Mouse (Mus musculus) midbrain, embryonic 16.5 days (tissue): ENCODE measurements around the gene Lrp1. TPM values are rescaled to one million over a fixed set of nuclear protein-coding genes. Genes with fewer than 3 reads are reported as not detected.

Source experiments
- ATAC-seq: fragments of 200-750 bp; cut with Nextera tagmentation; 2 replicates; pipeline ENCODE4 v1.8.0; 2017; ENCODE audit warnings: moderate TSS enrichment
- H3K27ac ChIP-seq: fragments of 300-500 bp; sonication (generic); 2 replicates; pipeline ENCODE4 v1.5.1; 2014; ENCODE audit warnings: mild to moderate bottlenecking, low read length, mixed read lengths
- H3K27me3 ChIP-seq: fragments of 300-500 bp; sonication (generic); 2 replicates; pipeline ENCODE4 v1.6.1; 2014; ENCODE audit warnings: low read depth, low read length, mixed read lengths; ENCODE audit not compliant: control insufficient read depth, insufficient read depth
- H3K36me3 ChIP-seq: fragments of 300-500 bp; sonication (generic); 2 replicates; pipeline ENCODE4 v1.6.1; 2014; ENCODE audit warnings: mild to moderate bottlenecking, low read length, moderate library complexity, mixed read lengths; ENCODE audit not compliant: control insufficient read depth, insufficient read depth
- H3K4me1 ChIP-seq: fragments of 300-500 bp; sonication (generic); 2 replicates; pipeline ENCODE4 v1.6.1; 2014; ENCODE audit warnings: mild to moderate bottlenecking, low read length, mixed read lengths; ENCODE audit not compliant: control insufficient read depth, insufficient read depth
- H3K4me2 ChIP-seq: fragments of 300-500 bp; sonication (generic); 2 replicates; pipeline ENCODE4 v1.6.1; 2014; ENCODE audit warnings: mild to moderate bottlenecking, low read length, mixed read lengths
- H3K4me3 ChIP-seq: fragments of 300-500 bp; sonication (generic); 2 replicates; pipeline ENCODE4 v1.5.1; 2014; ENCODE audit warnings: low read depth, mild to moderate bottlenecking, low read length, moderate library complexity, mixed read lengths
- H3K9ac ChIP-seq: fragments of 300-500 bp; sonication (generic); 2 replicates; pipeline ENCODE4 v1.6.1; 2014; ENCODE audit warnings: low read depth, low read length, mixed read lengths
- H3K9me3 ChIP-seq: fragments of 300-500 bp; sonication (generic); replicated peaks from 2 replicates; pipeline ENCODE4 v1.6.1; 2014; ENCODE audit warnings: mild to moderate bottlenecking, low read length, mixed read lengths; ENCODE audit not compliant: control insufficient read depth, poor library complexity, severe bottlenecking
- WGBS: fragments of 180-500 bp; shearing (Covaris S2); extraction: QIAGEN DNeasy Blood & Tissue Kit; methylation state at CpG from one replicate; pipeline ENCODE4 v1.1.7; 2014; 5-methylcytosine and 5-hydroxymethylcytosine counted together
- polyA plus RNA-seq: library from polyadenylated mRNA; unstranded; fragments of >200 nt; fragmentation: Nextera tagmentation; extraction: Ambion mirVana; gene quantifications from 2 replicates; pipeline ENCODE4 v1.2.1, GENCODE M21; 2015

Lrp1 gene
- polyA plus RNA-seq, 1 experiment from 2014 or later = 110 TPM

DNA sequence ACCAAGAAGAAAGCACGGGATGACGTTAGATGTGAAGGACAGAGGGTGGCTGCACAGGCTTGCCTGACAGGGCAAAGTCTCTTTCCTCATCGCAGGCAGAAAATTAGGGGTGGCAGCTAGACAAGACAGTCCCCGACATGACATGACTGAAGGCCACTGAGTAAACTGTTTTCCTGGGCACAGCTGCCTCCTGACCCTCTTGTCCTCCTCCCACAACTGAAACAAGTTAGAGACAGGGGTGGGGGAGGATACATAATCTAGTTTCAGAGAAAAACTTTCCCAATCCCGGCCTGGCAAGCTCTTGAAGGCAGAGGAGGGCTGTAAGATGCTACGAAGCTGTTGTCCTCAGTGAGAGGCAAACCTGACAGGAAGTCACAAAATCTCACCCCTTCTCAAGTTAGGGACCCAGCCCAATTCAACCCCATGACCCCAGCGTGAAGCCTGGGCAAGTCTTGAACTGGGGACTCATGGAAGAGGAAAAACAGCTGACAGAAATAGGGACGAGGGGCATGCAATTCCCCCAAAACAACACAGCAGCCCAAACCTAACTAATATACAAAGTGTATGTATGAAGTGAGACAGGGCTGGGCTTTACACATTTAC is 1.7 kb downstream of the Lrp1 start:
- WGBS = 14% methylated on average over 8 of the region's 8 CpGs
- ATAC-seq = no peak
- Histone ChIP-seq H3K4me2 (peak overlapping the region; percentile 96), H3K4me1 (peaks cover 52% of the 10 kb centered on the region), H3K9ac (peak overlapping the region; percentile 89), H3K27me3 (no peaks in the 10 kb centered on the region), H3K27ac (no peak overlapping the region; the same call in 1 of the 2 replicates), H3K36me3 (no peaks in the 10 kb centered on the region; the same call in 1 of the 2 replicates), H3K9me3 (no peaks in the 10 kb centered on the region), H3K4me3 (peak overlapping the region; percentile 68)

GRCm38 (mm10) chr10:127618173-127618572 is 2.8 kb downstream of the Lrp1 start:
- H3K4me2 ChIP-seq = peak overlapping the region; percentile 96
- 53% methylated on average over 6 of the region's 6 CpGs for WGBS
- no peak overlapping the region for H3K27ac ChIP-seq
- H3K4me1 ChIP-seq = peaks cover 52% of the 10 kb centered on the region
- no peaks in the 10 kb centered on the region for H3K27me3 ChIP-seq
- H3K36me3 ChIP-seq = no peaks in the 10 kb centered on the region; the same call in 1 of the 2 replicates
- no peak for ATAC-seq
- no peaks in the 10 kb centered on the region for H3K9me3 ChIP-seq
- peak overlapping the region; percentile 89; the same call in 1 of the 2 replicates for H3K9ac ChIP-seq
- peak overlapping the region; percentile 68; the same call in 1 of the 2 replicates for H3K4me3 ChIP-seq

GRCm38 (mm10) chr10:127617294-127617693 is 3.7 kb downstream of the Lrp1 start:
- H3K27me3 ChIP-seq = no peaks in the 10 kb centered on the region
- ATAC-seq = no peak
- no peak overlapping the region for H3K27ac ChIP-seq
- no peak overlapping the region for H3K4me3 ChIP-seq
- peak overlapping the region; percentile 96 for H3K4me2 ChIP-seq
- 80% methylated on average over 4 of the region's 4 CpGs for WGBS
- no peaks in the 10 kb centered on the region for H3K9me3 ChIP-seq
- H3K9ac ChIP-seq = no peak overlapping the region; the same call in 1 of the 2 replicates
- peaks cover 52% of the 10 kb centered on the region for H3K4me1 ChIP-seq
- H3K36me3 ChIP-seq = peaks cover 4% of the 10 kb centered on the region

DNA sequence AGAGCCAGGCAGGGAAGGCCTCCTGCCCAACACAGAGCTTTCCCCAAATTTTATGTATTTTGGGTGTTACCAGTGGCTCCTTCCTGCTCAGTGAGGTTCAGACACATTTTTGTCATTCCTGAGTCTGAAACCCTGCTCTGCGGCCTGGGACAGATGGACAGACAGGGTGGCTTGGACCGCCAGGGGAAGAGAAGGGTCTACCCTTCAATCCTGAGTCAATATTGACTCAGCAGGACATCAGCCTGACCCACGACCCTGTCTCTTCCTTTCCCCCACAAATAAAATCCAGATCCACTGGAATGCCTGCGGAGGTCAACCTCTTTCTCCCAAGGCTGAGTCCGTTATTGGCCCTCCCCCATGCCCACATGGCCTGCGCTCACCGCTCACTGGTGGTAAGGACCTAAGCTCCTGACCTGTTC is 4.7 kb downstream of the Lrp1 start:
- Histone ChIP-seq H3K27ac (no peak overlapping the region; the same call in 1 of the 2 replicates), H3K4me2 (no peak overlapping the region), H3K9ac (0 out of 2 replicates have a peak overlapping the region, but pooled peaks have one; percentile 3), H3K4me3 (no peak overlapping the region), H3K9me3 (no peaks in the 10 kb centered on the region), H3K36me3 (peaks cover 14% of the 10 kb centered on the region), H3K4me1 (peaks cover 50% of the 10 kb centered on the region), H3K27me3 (no peaks in the 10 kb centered on the region)
- whole genome bisulfite sequencing = 53% methylated on average over 7 of the region's 7 CpGs
- no peak for ATAC-seq

- Histone ChIP-seq H3K27ac (no peak overlapping the region; the same call in 1 of the 2 replicates), H3K9me3 (no peaks in the 10 kb centered on the region), H3K36me3 (peaks cover 15% of the 10 kb centered on the region), H3K4me1 (peaks cover 50% of the 10 kb centered on the region), H3K9ac (no peak overlapping the region), H3K4me3 (no peak overlapping the region), H3K27me3 (no peaks in the 10 kb centered on the region), H3K4me2 (no peak overlapping the region)
- 58% methylated on average over 3 of the region's 3 CpGs for WGBS
- ATAC-seq = no peak
Measured at GRCm38 (mm10) chr10:127615591-127615990, 5.4 kb downstream of the Lrp1 start.

GRCm38 (mm10) chr10:127615034-127615374 is 5.9 kb downstream of the Lrp1 start:
- Histone ChIP-seq H3K4me2 (no peak overlapping the region), H3K9ac (no peak overlapping the region), H3K36me3 (peaks cover 18% of the 10 kb centered on the region), H3K27me3 (no peaks in the 10 kb centered on the region), H3K4me3 (no peak overlapping the region), H3K4me1 (peaks cover 50% of the 10 kb centered on the region), H3K9me3 (no peaks in the 10 kb centered on the region), H3K27ac (peak overlapping the region; percentile 31; the same call in 1 of the 2 replicates)
- ATAC-seq = no peak
- 43% methylated on average over 2 of the region's 2 CpGs for WGBS

DNA sequence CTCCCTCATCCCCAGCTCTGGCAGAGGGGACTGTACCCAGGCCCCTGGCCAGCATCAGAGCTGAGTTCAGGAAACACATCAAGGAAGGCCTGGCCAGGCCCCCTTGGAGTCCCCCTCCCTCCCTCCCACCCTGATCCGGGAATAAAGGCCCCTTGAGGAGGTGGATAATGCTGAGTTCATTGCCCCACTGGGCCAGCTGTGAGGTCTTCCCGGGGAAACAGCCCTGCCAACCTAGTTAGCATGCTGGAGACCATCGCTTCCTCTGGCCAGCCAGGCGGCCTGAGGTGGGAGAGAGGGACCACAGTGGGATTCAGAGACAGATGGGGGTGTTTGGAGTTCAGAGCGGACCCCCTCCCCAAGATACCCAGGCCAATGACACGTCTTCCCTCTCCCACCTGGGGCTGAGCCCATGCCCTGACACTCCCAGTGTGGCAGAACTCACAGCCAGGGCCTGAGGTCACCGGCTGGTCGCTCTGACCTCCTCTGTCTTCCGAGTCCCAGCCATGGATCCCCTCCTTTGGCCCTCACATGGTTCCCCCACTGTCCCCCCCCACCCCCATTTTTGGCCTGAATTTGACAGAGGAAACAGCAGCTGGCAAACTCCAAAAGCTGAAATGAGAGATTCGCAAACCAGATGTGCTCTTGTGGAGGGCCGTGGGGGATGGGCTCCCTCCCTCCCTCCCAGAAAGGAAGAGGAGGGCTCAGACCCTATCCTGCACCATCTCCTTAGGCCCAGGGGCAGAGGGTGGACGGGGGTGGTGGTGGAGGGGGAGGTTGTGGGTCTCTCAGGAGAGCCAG is 6.5 kb downstream of the Lrp1 start:
- Histone ChIP-seq H3K27me3 (no peaks in the 10 kb centered on the region), H3K36me3 (peaks cover 24% of the 10 kb centered on the region), H3K27ac (peak overlapping the region; percentile 35; the same call in 1 of the 2 replicates), H3K4me3 (no peak overlapping the region), H3K9me3 (no peaks in the 10 kb centered on the region), H3K4me2 (no peak overlapping the region), H3K9ac (0 out of 2 replicates have a peak overlapping the region, but pooled peaks have one; percentile 11), H3K4me1 (peaks cover 49% of the 10 kb centered on the region)
- 22% methylated on average over 12 of the region's 12 CpGs for WGBS
- ATAC-seq = peak; percentile 60

GRCm38 (mm10) chr10:127612079-127612775 is 8.7 kb downstream of the Lrp1 start:
- H3K36me3 ChIP-seq = peaks cover 39% of the 10 kb centered on the region
- H3K9ac ChIP-seq = no peak overlapping the region
- ATAC-seq = no peak
- no peak overlapping the region for H3K4me2 ChIP-seq
- H3K4me3 ChIP-seq = no peak overlapping the region
- peaks cover 27% of the 10 kb centered on the region for H3K4me1 ChIP-seq
- no peaks in the 10 kb centered on the region for H3K27me3 ChIP-seq
- H3K27ac ChIP-seq = no peak overlapping the region
- WGBS = 93% methylated on average over 14 of the region's 14 CpGs
- no peaks in the 10 kb centered on the region for H3K9me3 ChIP-seq
